Mouse (Mus musculus): ENCODE results near the gene Fndc1.
A peak's percentile ranks its signal among the peaks of the same experiment; 100 is the strongest.

The Fndc1 gene

DNA sequence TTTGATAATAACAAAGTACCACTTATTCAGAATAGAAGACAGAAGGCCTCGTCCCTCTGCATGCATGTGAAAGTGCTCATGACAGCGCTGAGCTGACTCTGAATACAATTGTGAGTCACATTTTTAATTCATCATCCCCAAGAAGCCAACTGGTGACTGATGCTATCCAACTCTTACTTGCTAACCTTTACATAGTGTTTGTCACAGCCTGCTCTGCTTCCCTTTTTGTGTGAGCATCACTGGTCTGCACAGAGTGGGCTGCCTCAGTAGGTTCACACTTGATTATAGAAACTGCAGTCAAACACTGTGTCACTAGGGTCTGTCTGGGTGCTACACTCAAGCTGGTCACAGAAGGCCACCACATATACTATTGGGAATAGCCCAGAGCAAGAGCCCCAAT is 10.5 kb downstream of the Fndc1 start:
- DNase-seq: no peak

DNA sequence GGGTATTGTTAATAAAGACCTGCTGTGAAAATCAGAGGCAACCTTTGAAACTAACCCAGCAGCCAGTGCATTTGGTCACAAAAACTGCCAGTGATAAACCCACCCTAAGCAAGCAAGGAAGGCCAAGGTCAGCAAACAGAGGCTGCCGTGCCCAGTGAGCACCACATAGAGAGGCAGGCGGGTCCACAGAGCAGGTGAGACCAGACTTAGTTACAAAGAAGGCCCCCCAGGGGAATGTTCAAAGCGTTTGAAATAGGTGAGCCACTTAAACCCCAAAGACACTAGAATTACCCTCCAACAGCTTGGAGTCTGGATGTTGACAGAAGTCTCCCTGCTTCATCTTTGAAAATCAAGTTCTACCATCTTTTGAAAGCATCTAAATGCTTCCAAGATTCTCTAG is 12.7 kb downstream of the Fndc1 start:
- no peak for DNase-seq

DNA sequence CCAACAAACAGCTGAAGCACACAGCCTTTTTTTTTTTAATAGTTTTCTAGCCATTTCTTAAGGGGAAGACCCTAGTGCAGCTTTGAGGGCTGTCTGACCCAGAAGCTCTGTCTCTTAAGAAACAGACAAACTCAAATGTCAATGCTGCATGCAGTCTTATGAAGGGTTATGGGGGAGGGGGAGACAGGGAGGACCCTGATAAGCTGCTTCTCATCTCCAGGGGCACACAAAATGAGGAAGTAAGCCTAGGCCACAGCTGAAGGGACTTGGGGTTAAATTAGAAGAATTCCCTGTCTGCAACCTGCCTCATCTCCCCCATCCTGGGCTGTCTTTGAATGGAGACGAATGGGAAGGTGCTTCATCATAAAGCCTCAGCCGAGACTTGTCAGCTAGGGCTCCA is 19.1 kb downstream of the Fndc1 start:
- no peak for DNase-seq

DNA sequence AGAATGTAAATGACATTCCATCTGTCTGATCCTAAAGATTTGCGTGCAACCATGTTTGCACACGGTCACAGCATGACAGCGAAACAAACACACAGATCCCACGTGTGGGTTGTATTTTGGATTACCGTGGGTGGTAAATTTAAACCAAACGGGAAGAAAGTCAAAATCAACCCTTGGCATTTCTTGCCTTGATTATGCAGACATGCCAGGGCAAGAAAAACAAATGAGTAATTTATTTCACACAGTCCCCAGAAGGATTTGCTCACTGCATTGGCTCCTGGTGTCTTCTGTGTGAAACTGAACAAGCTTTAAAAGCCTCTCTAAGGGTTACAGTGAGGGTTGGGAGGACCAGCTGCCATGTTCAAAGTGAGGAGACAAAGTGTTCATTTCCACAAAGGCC is 22.0 kb downstream of the Fndc1 start:
- DNase-seq: no peak

DNA sequence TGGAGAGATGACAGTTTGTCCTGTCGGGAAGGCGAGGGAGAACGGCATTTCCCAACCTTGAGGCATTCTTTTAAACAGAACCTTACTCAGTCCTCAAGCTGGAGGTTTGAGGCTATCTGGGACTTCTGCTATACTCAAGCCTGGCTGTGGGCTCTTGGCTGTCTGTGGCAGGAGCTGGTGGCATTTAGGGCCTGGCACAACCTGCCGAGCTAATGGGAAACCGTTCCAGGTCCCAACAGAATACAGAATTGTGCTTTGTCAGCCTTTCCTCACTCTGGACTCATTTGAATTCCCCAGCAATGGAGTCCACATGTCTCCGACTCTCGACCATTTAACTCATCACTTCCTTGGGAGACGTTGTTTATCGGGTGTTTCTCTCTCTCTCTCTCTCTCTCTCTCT is 24.6 kb downstream of the Fndc1 start:
- DNase-seq: no peak

DNA sequence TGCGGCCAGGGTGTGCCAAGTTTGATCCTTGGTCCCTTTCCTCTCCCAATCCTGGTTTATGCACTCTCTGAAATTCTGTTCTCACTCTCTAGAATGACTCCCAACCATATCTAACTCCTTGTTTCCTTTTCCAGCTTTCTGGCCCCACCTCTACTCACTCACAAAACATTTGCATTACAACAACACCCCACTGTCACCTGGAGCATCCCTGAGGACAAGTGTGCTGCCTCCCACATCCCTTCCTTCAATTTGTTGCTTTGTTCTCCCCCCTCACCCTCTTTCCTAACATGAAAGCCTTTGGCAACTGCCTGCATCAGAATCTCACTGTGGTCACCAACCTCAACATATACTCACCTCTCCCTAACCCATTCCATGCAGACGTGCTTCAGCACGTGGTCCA is 27.2 kb downstream of the Fndc1 start:
- no peak for DNase-seq

DNA sequence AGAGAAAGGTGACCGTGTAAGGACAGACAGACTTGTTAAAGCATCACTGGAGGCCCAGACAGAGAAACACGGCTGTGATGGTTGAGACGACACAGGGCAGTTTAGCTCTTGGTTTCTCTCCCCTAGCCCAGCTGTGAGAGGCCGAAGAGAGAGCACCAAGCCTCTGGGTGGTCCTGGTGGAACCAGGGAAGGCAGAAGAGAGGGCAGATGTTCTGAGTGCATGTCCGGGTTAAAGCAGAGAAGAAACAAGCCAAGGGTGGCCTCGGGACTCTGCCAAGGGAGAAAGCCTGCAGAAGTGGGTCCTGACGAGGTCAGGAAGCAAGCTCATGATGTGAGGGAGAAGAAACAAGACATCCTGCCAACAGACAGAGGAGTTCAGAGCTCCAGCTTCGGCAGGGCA is 31.5 kb downstream of the Fndc1 start:
- no peak for DNase-seq

DNA sequence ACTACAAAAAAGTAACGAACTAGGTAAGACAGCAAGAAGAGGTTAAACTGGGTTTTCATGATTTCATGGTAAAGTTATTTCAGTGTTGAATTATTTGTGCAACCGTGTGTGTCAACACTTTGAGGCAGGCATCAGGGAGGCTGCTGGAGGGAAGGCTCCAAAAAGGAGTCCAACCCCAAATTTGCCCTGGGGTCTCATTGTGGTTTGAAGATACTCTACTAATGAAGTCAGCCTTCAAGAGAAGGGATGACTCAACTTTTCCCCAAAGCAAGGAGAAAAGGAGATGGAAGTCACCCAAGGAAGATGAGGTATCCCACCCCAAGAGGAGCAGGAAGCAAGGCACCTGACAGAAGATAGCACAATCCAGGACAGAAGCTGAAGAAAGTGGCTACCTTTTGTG is 31.9 kb downstream of the Fndc1 start:
- no peak for DNase-seq

DNA sequence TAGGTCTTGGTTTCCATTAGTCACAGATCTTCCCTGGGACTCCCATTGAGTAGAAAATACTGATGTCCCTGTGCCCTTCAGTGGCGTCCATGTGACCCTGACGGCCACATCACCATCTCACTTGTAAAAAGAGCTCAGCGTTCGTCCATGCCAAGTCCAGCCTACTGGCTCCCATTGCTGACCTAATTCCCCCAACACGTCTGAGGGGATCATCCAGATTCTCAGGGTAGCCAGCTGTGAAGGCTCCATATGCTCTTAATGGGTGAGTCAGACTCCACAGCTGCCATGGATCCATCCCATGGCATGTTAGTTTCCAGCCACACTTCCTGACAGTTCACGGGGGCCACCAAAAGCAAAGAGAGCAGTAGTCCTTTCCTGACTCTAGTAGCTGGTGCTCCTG is 33.0 kb downstream of the Fndc1 start:
- no peak for DNase-seq

DNA sequence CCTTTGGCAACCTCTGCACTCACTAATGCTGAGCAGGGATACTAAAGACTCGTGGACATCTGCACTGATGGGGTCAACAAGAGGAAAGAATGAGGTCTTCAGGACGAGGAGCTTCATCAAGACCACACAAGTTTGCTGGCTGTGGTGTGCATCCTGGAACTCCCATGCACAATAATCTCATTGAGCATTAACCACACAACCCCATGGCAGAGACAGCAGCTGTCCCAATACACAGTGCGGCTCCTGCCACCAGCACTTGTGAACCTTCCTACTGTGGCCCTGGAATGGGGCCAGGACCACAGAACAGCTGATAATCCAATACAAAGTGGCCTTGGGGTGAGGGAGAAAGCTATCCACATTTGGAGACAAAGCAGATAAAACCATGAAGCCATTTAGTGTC is 36.6 kb downstream of the Fndc1 start:
- no peak for DNase-seq

DNA sequence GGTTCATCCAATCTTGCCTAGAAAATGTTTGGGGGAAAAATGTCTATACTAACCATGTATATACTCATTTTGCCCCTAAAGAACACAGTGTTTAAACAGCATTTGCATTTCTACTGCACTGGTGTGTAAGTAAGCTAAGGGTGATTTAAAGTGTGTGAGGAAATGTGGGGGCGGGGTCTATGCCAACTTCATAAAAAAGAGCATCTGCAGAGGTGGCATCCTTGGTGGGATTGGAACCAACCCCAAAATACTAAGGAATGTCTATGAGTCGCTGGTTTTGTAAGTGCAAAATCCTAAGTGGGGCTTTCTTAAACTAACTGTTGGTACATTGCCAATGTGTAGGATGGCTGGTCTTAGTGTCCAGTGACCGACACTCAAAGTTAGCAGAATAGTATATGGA is 53.0 kb downstream of the Fndc1 start:
- DNase-seq: no peak

DNA sequence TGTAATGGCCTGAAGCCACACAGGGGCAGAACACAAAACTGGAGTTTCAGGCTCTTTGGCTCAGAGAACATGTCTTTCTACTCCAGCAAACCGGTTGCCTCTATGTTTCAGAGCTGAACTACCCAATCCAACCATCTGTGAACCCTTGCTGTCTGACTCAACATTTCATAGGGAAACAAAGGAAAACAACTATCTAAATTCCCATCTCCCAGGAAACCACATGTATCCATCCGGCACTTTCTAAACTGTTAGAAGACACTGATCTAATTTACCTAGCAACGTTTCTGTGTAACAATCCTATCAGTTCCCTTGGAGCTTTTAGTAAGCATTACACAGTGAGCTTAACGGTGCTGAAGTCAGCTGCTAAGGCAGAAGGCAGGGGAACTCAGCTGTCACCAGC is 67.3 kb downstream of the Fndc1 start:
- no peak for DNase-seq

DNA sequence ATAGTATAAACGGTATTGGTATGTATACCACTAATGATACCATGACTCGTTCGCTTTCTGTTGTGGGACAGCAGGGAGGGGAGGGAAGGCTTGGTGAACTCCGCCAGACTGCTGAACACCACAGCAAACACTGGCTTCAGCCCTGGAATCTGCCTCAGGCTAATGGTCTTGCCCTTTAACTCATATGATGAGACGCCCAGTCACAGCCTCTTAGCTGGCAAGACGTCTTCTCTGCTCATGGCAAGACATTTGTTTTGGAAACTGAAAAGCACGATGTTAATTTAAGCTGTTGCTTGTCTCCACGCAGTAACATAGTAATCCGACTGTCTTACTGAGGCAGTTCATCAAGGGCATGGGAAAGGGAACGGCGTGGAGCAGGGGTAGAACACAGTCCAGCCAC is 72.1 kb downstream of the Fndc1 start:
- DNase-seq: no peak

DNA sequence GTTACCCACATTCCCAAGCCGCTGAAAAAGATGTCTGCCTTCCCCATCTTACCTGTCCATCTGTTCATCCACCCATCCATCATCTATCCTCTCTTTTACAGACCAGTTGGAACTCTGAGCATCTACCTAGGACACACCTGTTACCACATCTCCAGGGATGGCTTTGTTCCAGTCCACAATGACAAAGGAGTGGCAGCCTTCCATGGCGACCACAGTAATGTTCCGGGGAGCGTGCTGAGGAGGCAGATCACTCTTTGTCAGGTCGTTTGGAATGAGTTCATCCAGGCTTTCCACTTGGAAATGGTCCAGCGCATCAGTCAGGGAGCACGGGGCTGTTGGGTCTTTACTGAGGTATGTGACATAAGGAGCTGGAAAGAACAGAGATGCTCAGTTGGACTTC is 73.7 kb downstream of the Fndc1 start:
- no peak for DNase-seq

DNA sequence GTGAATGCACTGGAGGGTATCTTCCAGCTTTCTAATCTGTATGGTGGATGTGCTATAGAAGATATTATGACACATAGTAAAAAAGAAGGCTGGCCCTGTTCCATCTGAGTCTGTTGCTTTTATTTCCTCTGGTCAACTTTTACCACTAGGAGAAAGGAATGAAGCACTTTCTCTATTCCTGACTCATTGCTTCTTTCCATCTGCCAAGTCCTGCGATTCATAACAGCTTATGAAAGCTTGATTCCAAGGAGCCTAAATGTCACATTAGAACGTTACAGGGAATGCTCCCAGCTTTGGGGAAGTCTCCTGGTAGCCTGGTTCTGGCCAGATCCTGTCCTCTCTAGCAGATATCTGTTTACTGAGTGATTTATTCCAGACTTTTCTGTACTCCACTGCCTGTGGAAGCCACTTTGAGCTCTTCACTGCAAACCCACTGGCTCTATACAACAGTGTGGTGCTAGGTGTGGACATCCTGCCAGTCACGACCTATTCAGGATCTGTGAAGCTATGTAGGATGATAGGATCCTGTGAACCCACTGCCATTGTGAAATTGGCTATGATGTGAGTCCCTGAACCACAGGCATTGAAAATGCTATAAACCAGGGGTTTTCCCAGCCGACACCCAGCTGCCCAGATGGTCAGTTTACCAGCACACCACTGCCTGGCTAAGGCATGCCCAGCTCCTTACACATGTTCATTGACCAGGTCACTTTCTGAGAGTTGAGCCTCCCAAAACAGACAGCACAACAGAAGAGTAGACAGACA is 77.9 kb downstream of the Fndc1 start:
- DNase-seq: no peak

DNA sequence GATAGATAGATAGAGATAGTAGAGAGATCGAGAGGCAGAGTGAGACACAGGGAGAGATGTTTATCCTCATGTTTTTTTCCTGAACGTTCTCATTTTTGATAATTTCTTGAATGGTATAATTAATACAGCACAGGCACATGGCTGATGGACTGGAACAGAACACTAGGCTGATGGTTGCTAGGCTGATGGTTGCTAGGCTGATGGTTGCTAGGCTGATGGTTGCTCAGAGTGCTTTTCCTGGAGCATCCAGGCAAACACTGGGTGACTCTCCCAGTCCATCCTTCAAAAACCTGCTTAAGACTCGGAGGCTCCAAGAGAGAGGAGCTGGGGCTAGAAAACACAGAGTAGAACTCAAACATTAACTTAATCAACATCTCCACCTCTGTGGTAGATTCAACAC is 80.3 kb downstream of the Fndc1 start:
- DNase-seq: no peak

DNA sequence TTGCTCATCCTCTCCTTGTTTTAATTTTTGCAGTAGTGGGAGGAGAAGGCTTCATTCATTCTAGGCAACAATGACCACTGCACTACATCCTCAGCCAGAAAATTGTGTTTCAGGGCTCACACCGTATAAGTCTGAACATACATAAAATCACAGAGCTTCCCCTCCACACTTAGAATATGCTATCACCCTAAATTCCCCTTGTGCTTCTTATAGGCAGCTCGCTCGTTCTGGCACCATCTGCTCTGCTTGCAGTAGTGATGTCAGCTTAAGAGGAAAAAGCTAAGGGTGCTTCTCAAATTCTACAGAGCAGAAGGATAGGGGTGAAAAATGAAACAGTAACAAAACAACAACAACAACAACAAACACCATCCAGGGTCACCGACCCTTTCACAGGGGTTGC is 82.1 kb downstream of the Fndc1 start:
- DNase-seq: no peak

DNA sequence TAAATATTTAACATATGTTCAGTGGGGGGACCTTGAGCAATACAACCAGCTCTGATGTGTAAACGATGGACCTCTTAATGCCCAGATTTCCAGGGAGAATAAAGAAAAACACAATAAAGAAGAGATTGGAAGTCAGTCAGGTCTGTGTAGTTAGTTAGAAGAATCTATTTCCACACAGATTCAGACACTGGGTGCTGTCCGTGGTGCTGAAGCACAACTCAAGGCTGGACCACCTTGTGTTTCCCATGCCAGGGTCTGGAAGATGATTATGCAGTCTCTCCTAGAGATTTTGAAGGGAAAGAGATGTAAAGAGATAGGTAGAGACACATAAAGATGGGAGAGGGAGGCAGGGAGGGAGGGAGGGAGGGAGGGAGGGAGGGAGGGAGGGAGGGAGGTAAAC is 86.1 kb downstream of the Fndc1 start:
- peak; percentile 90 to 91 for DNase-seq

DNA sequence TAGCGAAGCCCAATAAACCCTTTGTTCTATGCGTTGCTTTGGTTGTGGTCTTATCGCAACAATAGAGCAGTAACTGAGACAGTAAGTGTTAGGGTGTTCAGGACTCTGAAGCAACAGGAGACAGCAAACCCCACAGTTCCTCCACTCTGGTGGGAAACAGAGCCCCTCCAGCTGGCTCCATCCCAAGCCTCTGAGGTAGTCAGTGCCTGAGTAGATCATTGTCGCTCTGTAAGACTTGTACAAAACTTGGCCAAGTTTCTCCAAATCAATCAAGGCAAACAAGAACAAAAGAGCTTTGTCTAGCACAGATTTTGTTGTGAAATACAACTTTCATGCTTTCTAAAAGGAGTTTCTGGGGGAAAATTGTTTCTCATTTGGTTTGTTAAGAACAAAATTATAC is 104.1 kb downstream of the Fndc1 start:
- no peak for DNase-seq

DNA sequence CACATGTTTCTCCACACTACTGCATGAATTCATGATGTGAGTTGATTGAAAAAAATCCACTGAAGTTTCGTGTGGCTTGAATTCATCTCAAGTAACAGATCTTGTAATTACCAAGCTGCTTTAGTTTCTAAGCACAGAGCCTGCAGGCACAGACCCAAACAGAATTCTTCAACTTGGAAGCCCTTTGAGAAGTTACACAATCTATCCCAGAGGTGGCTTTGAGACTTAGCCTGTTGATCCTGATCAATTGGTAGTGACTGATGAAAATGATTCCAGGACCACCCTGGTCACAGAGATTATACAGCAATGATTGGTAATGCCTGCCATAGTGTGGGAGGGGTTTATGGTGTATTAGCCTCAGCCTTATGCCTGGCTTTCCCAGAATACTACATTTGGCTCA is 108.2 kb downstream of the Fndc1 start:
- no peak for DNase-seq

DNA sequence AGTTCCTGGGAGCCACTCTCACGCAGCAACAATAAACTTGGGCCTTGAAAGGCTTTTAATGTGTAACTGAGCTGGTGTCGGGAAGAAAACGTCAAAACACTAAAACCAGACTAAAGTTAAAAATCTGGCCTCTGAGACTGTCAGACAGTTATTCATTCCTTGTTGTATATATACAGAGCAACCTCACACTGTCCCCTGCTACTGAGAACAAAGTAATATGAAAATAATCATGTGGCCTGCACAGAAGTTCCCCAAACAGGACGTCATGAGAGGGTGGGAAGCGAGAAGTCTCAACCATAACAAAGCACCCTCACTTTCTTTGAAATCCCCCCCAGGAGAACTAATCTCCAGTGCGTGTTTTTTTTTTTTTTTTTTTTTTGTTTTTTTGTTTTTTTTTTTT is 109.2 kb downstream of the Fndc1 start:
- no peak for DNase-seq

DNA sequence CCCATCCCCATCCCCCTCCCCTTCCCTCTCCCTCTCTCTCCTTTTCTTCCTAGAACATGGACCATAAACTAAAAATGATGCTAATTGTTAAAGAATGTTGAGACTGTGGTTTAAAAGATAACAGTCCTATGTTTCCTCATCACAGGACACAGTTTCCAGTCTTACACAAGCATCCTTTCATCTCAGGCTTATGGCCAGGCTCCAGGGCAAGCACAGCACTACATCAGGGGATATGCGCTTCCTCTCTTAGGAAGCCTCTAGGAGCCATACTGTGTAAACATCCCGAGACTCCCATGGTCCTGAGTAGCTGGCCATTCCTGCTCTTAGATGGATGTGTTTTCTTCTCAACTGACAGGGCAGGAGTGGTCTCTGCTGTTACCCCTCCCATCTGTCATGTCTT is 114.1 kb downstream of the Fndc1 start:
- DNase-seq: no peak

DNA sequence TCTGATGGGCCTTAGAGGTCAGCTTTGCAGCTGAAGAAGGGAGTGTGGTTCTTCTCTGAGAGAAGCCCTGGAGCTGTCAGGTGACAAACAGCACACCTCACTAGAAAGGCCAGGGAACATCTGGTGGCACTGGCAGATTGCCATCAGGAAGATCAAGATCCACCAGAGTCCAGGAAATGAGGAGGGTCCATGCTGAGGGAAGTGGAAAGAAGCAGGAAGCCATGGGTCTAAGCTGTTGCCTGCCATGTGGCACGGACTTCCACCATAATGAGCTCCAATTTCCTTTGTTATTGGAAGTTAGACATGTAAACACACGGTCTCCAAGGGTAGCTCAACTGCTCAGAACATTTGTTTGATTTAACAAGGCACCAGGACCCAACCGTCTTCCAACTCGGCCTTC is 120.0 kb downstream of the Fndc1 start:
- DNase-seq: peak in 1 of 2 experiments; percentile 11

DNA sequence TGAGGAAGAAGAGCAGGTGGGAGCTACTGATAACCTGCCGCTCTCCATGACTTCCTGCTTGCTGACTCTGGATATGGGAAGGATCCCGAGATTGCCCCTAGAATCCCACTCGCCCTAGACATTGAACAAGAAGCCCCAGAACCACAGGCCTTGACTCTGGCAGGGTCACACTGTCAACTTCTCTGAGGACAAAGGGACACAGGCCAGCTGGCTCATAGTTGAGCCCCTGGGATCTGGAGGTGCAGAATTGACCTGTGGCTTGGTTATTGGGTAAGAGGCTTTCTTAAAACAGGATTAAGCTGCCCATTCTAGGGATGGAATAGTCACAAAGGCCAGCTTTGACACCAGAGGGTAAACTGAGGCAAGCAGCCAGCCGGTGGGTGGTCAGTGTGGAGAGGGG is 136.8 kb downstream of the Fndc1 start:
- DNase-seq: no peak

Data from kidney, postnatal 4 days (tissue).